Mouse (Mus musculus) MEL (cell line): ENCODE measurements at regions not wholly inside any gene's neighbourhood (a gene's known extent, or its start where the extent isn't known, plus 50 kb on each side); places are given as distances from the start of the nearest gene placed in this dataset.

Experiments used
- DNase-seq: peaks from one replicate; pipeline ENCODE4 v3.0.0; 2011; ENCODE audit warnings: low read depth, low spot score
- H3K27ac ChIP-seq: 2 replicates; pipeline ENCODE4 v1.5.1; 2012; ENCODE audit warnings: low read depth, mild to moderate bottlenecking, control low read depth, low read length, moderate library complexity; ENCODE audit not compliant: control insufficient read depth
- H3K27me3 ChIP-seq, 2 experiments: fragments of 150-350 bp in 1 of 2; sonication (generic) in 1 of 2; 2 replicates each; pipeline ENCODE4 v1.6.1; 2012; ENCODE audit warnings: low read length in 2 of 2, mild to moderate bottlenecking in 2 of 2, improper control_type of control experiment in 1 of 2, moderate library complexity in 1 of 2; ENCODE audit not compliant: insufficient read depth in 2 of 2, control insufficient read depth in 1 of 2
- H3K36me3 ChIP-seq, 2 experiments: 2 replicates each; pipeline ENCODE4 v1.6.1; 2012 to 2014; ENCODE audit warnings: low read length in 2 of 2, improper control_type of control experiment in 1 of 2, inconsistent platforms in 1 of 2, mild to moderate bottlenecking in 1 of 2; ENCODE audit not compliant: insufficient read depth in 2 of 2, control insufficient read depth in 1 of 2
- H3K4me1 ChIP-seq, 2 experiments: fragments of 150-350 bp in 1 of 2; sonication (generic) in 1 of 2; 2 replicates each; pipeline ENCODE4 v1.6.1; 2012; ENCODE audit warnings: low read length in 2 of 2, improper control_type of control experiment in 1 of 2, mild to moderate bottlenecking in 1 of 2; ENCODE audit not compliant: insufficient read depth in 2 of 2, control insufficient read depth in 1 of 2
- H3K4me3 ChIP-seq, 2 experiments: fragments of 150-350 bp in 1 of 2; sonication (generic) in 1 of 2; 2 replicates each; pipeline ENCODE4 v1.5.1; 2012; ENCODE audit warnings: low read depth in 2 of 2, low read length in 2 of 2, mild to moderate bottlenecking in 2 of 2, moderate library complexity in 2 of 2, control low read depth in 1 of 2, improper control_type of control experiment in 1 of 2; ENCODE audit not compliant: control insufficient read depth in 1 of 2, insufficient read depth in 1 of 2
- H3K79me2 ChIP-seq: 2 replicates; pipeline ENCODE4 v1.6.1; 2012; ENCODE audit warnings: mild to moderate bottlenecking, low read length, moderate library complexity; ENCODE audit not compliant: control insufficient read depth, poor library complexity, insufficient read depth
- H3K9ac ChIP-seq: 2 replicates; pipeline ENCODE4 v1.6.1; 2012; ENCODE audit warnings: low read depth, mild to moderate bottlenecking, control low read depth, low read length, moderate library complexity; ENCODE audit not compliant: control insufficient read depth, poor library complexity, severe bottlenecking
- H3K9me3 ChIP-seq: fragments of 150-350 bp; sonication (generic); replicated peaks from 2 replicates; pipeline ENCODE4 v1.6.1; 2012; ENCODE audit warnings: mild to moderate bottlenecking, low read length, improper control_type of control experiment, moderate library complexity; ENCODE audit not compliant: insufficient read depth
- CHD2 ChIP-seq: IDR thresholded peaks from 2 replicates; pipeline ENCODE4 v1.6.1; 2011; ENCODE audit warnings: low read length, improper control_type of control experiment
- CTCF ChIP-seq, 3 experiments: IDR thresholded peaks in 2 of 3; conservative IDR thresholded peaks in 1 of 3; 2 replicates each; pipeline ENCODE4 v1.5.1; 2011 to 2012; ENCODE audit warnings: low read length in 3 of 3, low read depth in 2 of 3, mild to moderate bottlenecking in 2 of 3, improper control_type of control experiment in 1 of 3, inconsistent platforms in 1 of 3, mixed read lengths in 1 of 3, moderate library complexity in 1 of 3; ENCODE audit not compliant: control insufficient read depth in 1 of 3, insufficient read depth in 1 of 3, poor library complexity in 1 of 3, severe bottlenecking in 1 of 3
- E2F4 ChIP-seq: IDR thresholded peaks from 2 replicates; pipeline ENCODE4 v1.6.1; 2011; ENCODE audit warnings: low read depth, low read length, improper control_type of control experiment, borderline replicate concordance
- ELF1 ChIP-seq: IDR thresholded peaks from 2 replicates; pipeline ENCODE4 v1.6.1; 2014; ENCODE audit warnings: low read depth, mild to moderate bottlenecking, inconsistent platforms, low read length, improper control_type of control experiment, moderate library complexity
- EP300 ChIP-seq, 2 experiments: IDR thresholded peaks; 2 replicates each; pipeline ENCODE4 v1.6.1; 2011; ENCODE audit warnings: improper control_type of control experiment in 2 of 2, low read length in 2 of 2, low read depth in 1 of 2, mild to moderate bottlenecking in 1 of 2
- ETS1 ChIP-seq: IDR thresholded peaks from 2 replicates; pipeline ENCODE4 v1.6.1; 2012; ENCODE audit warnings: low read depth, mild to moderate bottlenecking, inconsistent platforms, low read length, improper control_type of control experiment, moderate library complexity
- GATA1 ChIP-seq: IDR thresholded peaks from 2 replicates; pipeline ENCODE4 v1.6.1; 2011; ENCODE audit warnings: low read depth, low read length, improper control_type of control experiment
- HCFC1 ChIP-seq: IDR thresholded peaks from 2 replicates; pipeline ENCODE4 v1.6.1; 2012; ENCODE audit warnings: low read depth, mild to moderate bottlenecking, inconsistent platforms, low read length, improper control_type of control experiment, moderate library complexity
- JUND ChIP-seq: IDR thresholded peaks from 2 replicates; pipeline ENCODE4 v1.6.1; 2011; ENCODE audit warnings: low read depth, mild to moderate bottlenecking, improper control_type of control experiment, low read length
- KAT2A ChIP-seq: conservative IDR thresholded peaks from 2 replicates; pipeline ENCODE4 v1.6.1; 2012; ENCODE audit warnings: low read depth, low read length, improper control_type of control experiment, inconsistent platforms
- MAX ChIP-seq: IDR thresholded peaks from 2 replicates; pipeline ENCODE4 v1.6.1; 2011; ENCODE audit warnings: low read length, improper control_type of control experiment
- MAZ ChIP-seq: IDR thresholded peaks from 2 replicates; pipeline ENCODE4 v1.6.1; 2012; ENCODE audit warnings: low read depth, mild to moderate bottlenecking, inconsistent platforms, low read length, improper control_type of control experiment
- MXI1 ChIP-seq: IDR thresholded peaks from 2 replicates; pipeline ENCODE4 v1.6.1; 2011; ENCODE audit warnings: mild to moderate bottlenecking, low read depth, low read length, improper control_type of control experiment
- MYB ChIP-seq: IDR thresholded peaks from 2 replicates; pipeline ENCODE4 v1.6.1; 2011; ENCODE audit warnings: mild to moderate bottlenecking, low read depth, low read length, improper control_type of control experiment
- MYC ChIP-seq: IDR thresholded peaks from 2 replicates; pipeline ENCODE4 v1.6.1; 2011; ENCODE audit warnings: low read depth, mild to moderate bottlenecking, low read length, improper control_type of control experiment, moderate library complexity
- NELFE ChIP-seq: IDR thresholded peaks from 2 replicates; pipeline ENCODE4 v1.6.1; 2011; ENCODE audit warnings: low read depth, low read length, improper control_type of control experiment
- NRF1 ChIP-seq: IDR thresholded peaks from 2 replicates; pipeline ENCODE4 v1.6.1; 2014; ENCODE audit warnings: low read depth, mild to moderate bottlenecking, inconsistent platforms, low read length, improper control_type of control experiment, moderate library complexity; ENCODE audit not compliant: poor library complexity, insufficient read depth, severe bottlenecking
- POLR2AphosphoS2 ChIP-seq: IDR thresholded peaks from 2 replicates; pipeline ENCODE4 v1.6.1; 2011; ENCODE audit warnings: low read length, improper control_type of control experiment
- RAD21 ChIP-seq: IDR thresholded peaks from 2 replicates; pipeline ENCODE4 v1.6.1; 2011; ENCODE audit warnings: mild to moderate bottlenecking, low read depth, low read length, improper control_type of control experiment
- SIN3A ChIP-seq: IDR thresholded peaks from 2 replicates; pipeline ENCODE4 v1.6.1; 2012; ENCODE audit warnings: low read length, improper control_type of control experiment, inconsistent platforms
- SMC3 ChIP-seq: IDR thresholded peaks from 2 replicates; pipeline ENCODE4 v1.6.1; 2011; ENCODE audit warnings: low read depth, low read length, improper control_type of control experiment
- TAL1 ChIP-seq: IDR thresholded peaks from 2 replicates; pipeline ENCODE4 v1.6.1; 2012; ENCODE audit warnings: mild to moderate bottlenecking, inconsistent platforms, low read length, moderate library complexity, mixed read lengths
- UBTF ChIP-seq: IDR thresholded peaks from 2 replicates; pipeline ENCODE4 v1.6.1; 2012; ENCODE audit warnings: low read depth, mild to moderate bottlenecking, inconsistent platforms, low read length, improper control_type of control experiment, moderate library complexity, borderline replicate concordance; ENCODE audit not compliant: insufficient read depth
- USF2 ChIP-seq, 2 experiments: IDR thresholded peaks; 2 replicates each; pipeline ENCODE4 v1.6.1; 2011 to 2012; ENCODE audit warnings: improper control_type of control experiment in 2 of 2, low read length in 2 of 2, borderline replicate concordance in 1 of 2, inconsistent platforms in 1 of 2, low read depth in 1 of 2, mild to moderate bottlenecking in 1 of 2; ENCODE audit not compliant: insufficient read depth in 1 of 2
- ZMIZ1 ChIP-seq: IDR thresholded peaks from 2 replicates; pipeline ENCODE4 v1.6.1; 2012; ENCODE audit warnings: low read depth, mild to moderate bottlenecking, inconsistent platforms, low read length, improper control_type of control experiment, moderate library complexity
- ZNF384 ChIP-seq: IDR thresholded peaks from 2 replicates; pipeline ENCODE4 v1.6.1; 2012; ENCODE audit warnings: low read depth, mild to moderate bottlenecking, inconsistent platforms, low read length, improper control_type of control experiment

- no peaks in the 10 kb centered on the region for H3K36me3 ChIP-seq
- no peak overlapping the region for H3K27ac ChIP-seq
- H3K9ac ChIP-seq, result no peak overlapping the region
- H3K9me3 ChIP-seq, result no peaks in the 10 kb centered on the region
- H3K27me3 ChIP-seq, result no peaks in the 10 kb centered on the region
- H3K4me1 ChIP-seq, result no peaks in the 10 kb centered on the region
- TF ChIP-seq HCFC1 (no peak), KAT2A (no peak), CHD2 (no peak), POLR2AphosphoS2 (no peak), SMC3 (no peak), ETS1 (no peak), EP300 (IDR thresholded peaks at IDR 0.05; ENCODE audit: low read depth in 1 of 2, low read length in 2 of 2) (no peak), MXI1 (no peak), TAL1 (no peak), ELF1 (no peak), MAZ (no peak), ZMIZ1 (no peak), RAD21 (no peak), MAX (no peak)
- no peaks in the 10 kb centered on the region for H3K79me2 ChIP-seq
- H3K4me3 ChIP-seq, result no peak overlapping the region
- DNase-seq, result no peak
Measured at GRCm38 (mm10) chr5:106200631-106201030, 257.3 kb downstream of the Barhl2 start.

GRCm38 (mm10) chr5:106199061-106199460 is 258.9 kb downstream of the Barhl2 start:
- no peaks in the 10 kb centered on the region for H3K9me3 ChIP-seq
- H3K4me3 ChIP-seq, result no peak overlapping the region
- no peak overlapping the region for H3K9ac ChIP-seq
- H3K27ac ChIP-seq, result no peak overlapping the region
- TF ChIP-seq SIN3A (no peak), E2F4 (no peak), MYB (no peak), NELFE (no peak), JUND (no peak), MYC (no peak), EP300 (IDR thresholded peaks at IDR 0.05; ENCODE audit: low read depth in 1 of 2, low read length in 2 of 2) (no peak), NRF1 (no peak), MAZ (no peak), HCFC1 (no peak), CTCF (IDR thresholded peaks at IDR 0.05 in 2 of 3, conservative IDR thresholded peaks at IDR 0.05 in 1 of 3; ENCODE audit: control insufficient read depth in 1 of 3, insufficient read depth in 1 of 3, low read depth in 2 of 3, low read length in 3 of 3, poor library complexity in 1 of 3, severe bottlenecking in 1 of 3) (no peak), UBTF (no peak), ZNF384 (no peak), ETS1 (no peak), USF2 (IDR thresholded peaks at IDR 0.05; ENCODE audit: borderline replicate concordance in 1 of 2, insufficient read depth in 1 of 2, low read depth in 1 of 2, low read length in 2 of 2) (no peak), GATA1 (no peak)
- H3K27me3 ChIP-seq, result no peaks in the 10 kb centered on the region
- no peaks in the 10 kb centered on the region for H3K36me3 ChIP-seq
- no peak for DNase-seq
- H3K4me1 ChIP-seq, result no peaks in the 10 kb centered on the region
- H3K79me2 ChIP-seq, result no peaks in the 10 kb centered on the region
